Mouse (Mus musculus) embryonic fibroblast, embryonic 13.5 days (primary cell): ENCODE measurements around the gene Fat2.

Source experiments
- CTCF ChIP-seq: IDR thresholded peaks from 2 replicates; pipeline ENCODE4 v1.5.1; 2011; ENCODE audit warnings: mild to moderate bottlenecking, control low read depth, low read length, moderate library complexity, borderline replicate concordance; ENCODE audit not compliant: insufficient read depth
- POLR2A ChIP-seq: IDR thresholded peaks from 2 replicates; pipeline ENCODE4 v1.6.1; 2011; ENCODE audit warnings: low read depth, mild to moderate bottlenecking, control low read depth, low read length, moderate library complexity

DNA sequence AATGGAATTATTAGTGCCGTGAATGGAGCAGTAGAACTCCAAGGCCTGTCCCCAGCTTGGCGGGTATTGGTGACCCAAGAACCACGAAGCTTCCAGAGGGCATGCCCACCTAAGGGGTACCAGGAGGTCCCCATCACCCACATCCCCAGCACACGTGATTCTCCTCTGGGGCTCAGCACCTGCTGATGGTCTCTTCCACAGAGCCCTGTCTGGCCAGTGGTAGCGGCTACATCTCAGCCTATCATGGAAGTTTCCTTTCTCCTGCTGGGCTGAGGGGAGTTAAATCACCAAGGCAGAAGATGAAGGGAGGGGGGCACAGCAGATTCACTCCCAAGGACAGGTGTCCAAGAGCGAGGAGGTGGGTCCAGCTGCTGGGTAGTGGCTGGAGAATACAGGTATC is 2.3 kb downstream of the Fat2 start:
- no peak for TF ChIP-seq CTCF
- no peak for TF ChIP-seq POLR2A
